Mouse (Mus musculus): ENCODE measurements around the gene Dync1i1.

The Dync1i1 gene

DNA sequence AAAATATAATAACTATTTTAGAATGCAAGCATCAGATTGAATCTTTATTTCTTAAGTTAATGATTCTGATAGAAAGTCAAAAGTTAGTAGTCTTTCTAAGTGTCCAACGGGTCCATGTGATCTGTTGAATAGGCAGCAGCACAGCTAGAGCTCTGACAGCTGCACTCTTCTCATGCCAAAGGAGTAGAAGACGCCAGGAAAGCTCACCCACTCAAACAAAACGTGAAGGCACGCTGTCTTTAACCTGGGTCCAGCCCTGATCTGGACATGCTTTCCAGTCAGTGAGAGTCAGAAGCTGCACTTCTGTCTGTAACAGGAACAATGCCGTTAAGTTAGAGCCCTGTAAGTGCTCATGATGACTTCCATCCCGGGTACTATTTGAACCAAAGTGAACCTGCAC lies 56.3 kb downstream of the Dync1i1 start:
- DNase-seq: no peak

DNA sequence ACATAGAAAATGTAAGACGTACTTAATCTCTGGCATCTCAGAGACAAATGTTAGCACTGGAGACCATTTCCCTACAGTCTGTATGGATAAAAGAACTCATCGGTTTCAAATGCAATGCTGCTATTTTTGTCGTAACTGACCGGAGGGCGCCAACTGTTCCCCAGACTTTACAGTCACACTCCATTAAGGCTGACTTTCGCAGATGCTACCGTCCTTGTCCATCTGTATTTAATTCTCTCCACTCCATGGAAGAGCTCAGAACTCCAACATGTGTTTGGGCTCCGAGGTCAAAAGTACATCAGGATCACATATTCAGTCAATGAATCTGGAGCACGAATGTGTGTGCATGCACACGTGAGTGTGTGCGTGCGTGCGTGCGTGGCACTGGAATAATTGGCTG lies 58.4 kb downstream of the Dync1i1 start:
- peak; percentile 7 for DNase-seq

DNA sequence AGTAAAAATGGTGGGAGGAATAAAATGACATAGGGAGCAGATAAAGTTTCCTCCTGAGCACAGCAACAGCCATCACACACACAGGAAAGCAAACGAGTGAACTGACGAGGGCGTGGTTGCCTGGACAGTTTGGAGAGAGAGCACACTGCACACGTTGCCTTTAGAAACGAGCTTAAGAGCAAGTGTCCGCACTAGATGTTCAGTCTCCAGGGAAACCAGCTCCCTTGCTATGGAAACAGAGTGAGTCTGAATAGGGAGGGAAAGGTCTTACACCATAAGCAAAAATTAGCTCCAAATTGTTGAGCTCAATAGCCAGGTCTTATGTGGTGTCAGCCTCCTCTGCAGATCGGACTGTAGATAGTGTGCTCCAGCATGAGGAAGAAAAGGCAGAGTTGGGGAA lies 65.2 kb downstream of the Dync1i1 start:
- DNase-seq: no peak

DNA sequence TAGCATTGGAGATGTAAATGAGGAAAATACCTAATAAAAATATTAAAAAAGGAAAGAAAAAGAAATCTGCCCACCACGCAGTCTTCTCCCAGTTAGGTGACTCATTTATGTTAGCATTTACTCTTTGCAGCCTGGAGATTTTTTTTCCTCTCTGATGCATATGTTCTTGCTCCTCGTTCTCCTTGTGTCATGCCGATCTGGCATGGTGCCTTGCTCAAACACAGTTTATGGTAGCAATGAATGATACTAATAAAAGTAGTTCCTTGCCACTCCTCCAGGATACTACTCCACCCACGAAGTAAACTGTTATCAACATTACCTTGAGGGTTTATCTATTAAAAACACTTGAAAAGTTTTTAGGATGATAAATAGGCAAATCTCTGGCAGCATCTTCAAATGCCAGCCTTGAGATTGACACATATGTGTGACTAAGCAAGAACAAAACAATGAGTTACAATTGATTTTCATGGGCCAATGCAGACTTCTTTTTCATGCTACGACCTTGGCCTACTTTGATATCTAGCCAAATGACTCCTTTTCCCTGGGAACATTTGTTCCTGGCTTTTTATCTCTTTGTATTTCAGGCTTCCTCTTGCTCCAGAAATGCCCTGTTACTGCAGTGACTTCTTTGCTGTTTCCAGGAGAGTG lies 68.8 kb downstream of the Dync1i1 start:
- DNase-seq: no peak

DNA sequence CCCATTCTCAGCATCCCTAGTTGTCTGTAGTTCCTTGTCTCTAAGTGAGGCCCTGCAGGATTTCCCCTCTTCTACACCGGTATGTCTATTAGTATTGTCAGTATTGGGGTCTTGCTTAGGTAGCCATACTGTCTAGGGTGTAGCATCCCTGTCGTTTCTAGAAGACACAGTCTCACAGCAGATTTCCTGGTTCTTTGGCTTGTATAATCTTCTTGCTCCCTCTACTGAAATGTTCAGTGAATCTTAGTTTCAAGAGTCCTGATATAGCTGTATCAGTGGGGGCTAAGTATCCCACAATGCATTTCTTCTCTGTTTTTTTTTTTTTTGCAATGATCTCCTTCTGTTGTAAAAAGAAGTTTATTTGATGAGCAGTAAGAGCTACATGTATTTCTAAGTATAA lies 69.9 kb downstream of the Dync1i1 start:
- no peak for DNase-seq

DNA sequence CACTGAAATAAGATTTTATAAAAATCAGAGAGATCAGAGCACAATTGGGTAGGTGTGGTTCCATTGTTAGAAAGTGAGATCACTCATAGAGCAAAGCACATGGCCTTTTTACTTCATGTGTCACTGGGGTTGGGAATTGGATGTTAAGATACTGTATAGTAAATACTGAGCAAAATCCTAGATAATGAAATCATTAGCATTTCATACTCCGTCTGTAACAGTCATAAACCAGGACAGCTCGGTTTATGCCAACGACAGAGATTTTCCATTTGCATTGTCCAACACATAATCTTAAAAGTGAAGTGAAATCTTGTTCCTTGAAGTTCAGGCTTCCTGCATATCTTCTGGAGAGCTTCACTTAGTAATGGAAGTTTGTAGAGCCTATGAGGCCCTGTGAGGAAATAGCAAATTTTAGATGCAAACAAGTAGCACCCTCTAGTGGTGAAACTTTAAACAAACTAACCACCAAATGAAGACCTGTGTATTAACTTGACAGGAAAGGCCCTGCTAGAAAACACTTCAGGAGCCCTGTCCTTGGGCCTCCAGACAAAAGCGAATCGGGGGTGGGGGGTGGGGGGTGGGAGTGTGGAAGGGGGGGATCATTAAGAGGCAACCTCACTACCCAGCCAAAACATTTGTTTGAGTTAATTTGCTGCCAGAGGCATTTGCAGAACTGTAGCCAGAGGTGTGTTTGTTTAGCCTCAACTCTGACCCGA lies 76.8 kb downstream of the Dync1i1 start:
- DNase-seq: peak; percentile 80

DNA sequence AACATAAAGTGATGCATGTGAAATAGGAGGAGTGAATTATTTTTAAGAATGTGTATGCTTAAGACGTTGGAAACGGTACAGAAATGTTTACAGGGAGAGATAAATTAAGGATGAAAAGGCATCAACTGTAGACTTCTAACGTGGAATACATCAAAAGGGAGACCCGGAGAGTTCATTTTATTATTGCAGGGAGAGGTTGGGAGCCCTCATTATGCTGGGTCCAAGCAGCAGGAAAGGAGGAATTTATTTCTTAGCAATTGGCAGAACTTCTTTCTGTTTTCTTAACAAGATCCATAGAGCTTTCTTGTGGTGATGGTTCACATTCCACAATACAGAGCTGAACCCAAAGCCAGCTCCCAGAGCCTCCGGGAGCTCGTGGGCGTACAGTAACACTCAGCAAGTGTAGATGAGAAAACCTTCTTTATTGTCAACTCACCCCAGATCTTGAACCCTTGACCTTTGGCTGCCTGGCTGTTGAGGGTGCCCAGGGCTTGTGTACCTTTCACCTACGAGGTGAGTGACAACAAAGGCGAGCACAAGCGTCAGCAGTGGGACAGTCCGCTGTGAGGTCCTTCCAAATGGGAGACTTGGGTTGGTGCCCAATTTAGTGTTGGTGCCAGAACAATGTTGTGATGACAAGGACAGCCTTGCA lies 77.5 kb downstream of the Dync1i1 start:
- no peak for DNase-seq

DNA sequence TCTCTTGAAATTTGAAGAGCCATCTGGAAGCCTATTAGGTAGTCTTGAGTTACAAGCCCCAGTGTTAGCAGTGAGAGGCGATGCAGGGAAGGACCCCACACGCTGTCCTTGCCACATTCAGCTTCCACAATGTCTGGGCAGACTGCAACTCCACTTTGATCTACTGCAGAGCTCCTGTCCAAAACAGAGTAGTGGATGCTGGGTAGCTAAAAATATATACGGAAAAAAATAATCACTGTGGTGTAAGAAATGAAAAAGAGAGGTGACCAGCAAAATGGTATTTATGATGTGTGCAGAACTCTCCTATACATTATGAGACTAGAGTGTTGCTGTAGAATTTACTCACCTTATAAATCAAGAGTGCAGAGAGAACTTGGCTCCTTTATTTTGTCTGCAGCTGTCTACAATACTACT lies 82.6 kb downstream of the Dync1i1 start:
- DNase-seq: peak; percentile 15

DNA sequence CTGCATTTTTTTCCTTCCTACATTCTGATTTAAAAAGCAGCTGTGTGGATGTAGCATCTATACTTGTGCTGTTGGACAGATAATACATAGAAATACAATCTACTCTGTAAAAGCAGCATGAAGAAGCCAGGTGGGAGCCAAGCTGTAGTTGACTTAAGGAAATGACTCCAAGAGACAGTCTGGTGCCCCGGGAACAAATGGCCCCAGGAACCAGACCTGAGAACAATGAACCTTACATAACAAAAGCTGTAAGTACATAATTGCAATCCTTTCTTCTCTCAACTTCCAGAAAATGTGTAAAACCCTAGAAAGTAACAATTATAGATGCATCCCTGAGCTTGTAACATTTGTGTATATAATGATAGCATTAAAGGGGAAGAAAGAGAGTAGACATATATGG lies 86.6 kb downstream of the Dync1i1 start:
- DNase-seq: no peak

DNA sequence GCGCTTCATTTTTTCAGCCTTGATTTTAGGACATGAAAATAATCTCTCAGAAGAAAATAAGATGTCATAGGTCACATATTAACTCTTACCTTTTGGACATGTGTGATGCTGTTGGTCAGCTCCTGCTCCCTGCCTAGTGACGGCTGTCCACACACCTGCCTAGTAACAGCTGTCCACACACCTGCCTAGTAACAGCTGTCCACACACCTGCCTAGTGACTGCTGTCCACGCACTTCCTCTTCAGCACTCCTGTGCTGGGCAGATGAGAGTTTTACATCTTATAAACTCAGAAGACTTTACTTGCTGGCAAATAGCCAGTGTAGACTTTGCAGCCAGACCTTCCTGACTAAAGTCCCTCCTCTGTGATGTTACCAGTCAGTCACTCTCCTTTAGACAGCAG lies 94.2 kb downstream of the Dync1i1 start:
- no peak for DNase-seq

DNA sequence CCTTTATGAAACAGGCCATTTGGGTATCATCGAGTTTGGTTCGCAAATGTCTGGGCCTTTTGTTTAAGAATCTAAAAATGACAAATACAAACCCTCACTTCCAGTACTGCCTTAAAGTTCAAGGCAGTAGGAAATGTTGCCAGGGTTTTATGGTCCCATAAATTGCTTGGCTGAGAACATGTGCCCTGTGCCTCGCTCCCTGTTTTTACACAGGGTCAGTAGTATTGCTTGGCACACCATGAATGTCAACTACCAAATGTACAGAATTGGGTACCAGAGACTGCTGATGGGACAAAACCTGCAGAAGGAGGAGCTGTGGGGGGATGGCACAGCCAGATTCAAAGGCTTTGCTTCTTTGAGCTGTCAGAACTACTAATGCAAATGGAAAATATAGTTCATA lies 100.0 kb downstream of the Dync1i1 start:
- DNase-seq: no peak

DNA sequence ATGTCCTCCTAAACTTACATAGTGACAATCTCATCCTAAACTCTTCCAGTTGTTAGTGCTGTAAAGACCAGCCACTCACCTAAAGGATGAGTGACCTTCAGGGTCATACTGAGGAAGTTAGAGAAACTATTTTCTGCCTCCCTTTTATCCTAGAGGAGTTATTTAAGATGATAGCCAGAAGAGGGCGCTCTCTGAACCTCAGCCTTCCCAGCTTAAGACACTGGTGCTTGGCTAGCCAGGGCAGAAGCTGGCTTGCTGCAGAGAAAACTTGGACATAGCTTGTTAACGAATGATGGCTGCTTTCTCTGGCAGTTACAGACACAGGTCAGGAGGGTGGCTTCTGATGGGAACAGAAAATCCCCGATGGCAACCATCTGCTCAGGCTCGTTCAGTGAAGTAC lies 101.6 kb downstream of the Dync1i1 start:
- DNase-seq: peak; percentile 46

DNA sequence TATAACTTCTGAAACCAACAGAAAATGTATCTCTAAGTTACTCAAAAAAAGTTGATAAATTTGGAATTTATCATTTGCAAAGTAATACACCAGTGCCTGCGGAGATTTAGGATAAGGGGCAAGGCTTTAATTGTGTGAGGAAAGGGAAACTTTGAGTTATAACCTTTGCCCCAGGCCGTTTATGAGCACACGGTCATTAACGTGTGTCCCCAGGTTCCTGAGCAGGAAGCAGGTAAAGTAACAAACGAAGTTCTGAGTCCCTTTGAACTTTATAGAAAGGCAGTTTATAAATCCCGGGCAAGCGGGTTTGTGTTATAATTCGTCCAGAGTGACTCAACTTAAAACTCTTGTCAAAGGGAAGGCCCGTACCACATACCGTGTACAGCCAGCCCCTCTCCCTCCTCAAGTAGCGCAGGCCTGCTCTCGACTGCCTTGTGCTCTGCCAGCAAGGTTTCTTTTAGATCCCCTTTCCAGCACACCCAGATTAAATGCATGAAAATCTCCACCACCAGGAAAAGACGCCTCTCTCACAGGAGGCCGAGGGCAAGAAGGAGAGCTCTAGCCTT lies 103.1 kb downstream of the Dync1i1 start:
- peak; percentile 25 for DNase-seq

DNA sequence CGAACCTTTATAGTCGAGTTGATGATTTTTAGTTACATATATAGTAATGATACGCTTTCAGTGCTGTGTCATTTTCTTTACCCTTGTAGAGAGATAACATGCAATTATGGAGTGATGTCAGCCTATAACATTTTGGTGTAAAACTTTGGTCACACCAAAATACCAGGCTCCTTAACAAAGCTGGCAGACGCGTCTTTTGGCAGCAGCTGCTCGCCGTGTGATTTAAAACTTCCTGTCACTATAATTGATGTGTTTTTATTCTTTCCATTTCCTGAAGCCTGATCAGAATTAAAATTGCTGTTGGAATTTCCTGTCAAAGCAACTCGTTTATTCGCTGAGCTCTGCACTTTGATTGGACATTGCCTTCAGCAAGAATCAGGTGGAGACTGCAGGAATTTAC lies 103.7 kb downstream of the Dync1i1 start:
- DNase-seq: no peak

DNA sequence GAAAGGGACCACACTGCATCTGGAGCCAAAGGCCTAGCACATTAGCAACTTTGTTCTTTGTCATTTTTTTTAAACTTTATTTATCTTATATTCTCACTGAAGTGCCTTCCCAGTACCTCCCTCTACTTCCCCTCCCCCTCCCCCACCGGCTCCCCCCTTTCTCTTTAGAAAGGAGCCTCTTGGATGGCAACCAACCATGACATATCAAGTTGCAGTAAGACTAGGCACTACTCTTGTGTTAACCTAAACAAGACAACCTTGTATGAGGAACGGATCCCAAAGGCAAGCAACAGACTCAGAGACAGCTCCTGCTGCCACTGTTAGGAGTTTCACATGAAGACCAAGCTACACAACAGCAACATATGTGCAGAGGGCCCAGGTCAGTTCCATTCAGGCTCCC lies 105.3 kb downstream of the Dync1i1 start:
- no peak for DNase-seq

DNA sequence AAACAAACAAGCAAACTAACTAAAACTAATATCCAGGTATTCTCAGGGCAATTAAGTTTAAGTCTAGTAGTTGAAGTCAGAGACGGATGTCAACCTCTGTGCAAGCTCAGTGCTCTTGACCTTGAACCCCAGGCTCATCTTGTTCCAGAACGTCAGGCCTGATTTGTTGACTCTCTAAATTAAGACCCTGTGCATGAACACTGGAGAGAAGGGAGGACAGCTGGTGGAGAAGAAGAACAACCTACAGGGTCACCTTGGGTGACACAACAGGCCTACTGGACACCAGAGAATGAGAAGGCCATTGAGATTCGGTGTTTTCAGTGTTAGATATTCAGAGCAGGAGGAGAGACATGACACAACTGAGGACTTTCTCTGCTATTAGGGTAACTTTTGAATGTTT lies 105.8 kb downstream of the Dync1i1 start:
- no peak for DNase-seq

DNA sequence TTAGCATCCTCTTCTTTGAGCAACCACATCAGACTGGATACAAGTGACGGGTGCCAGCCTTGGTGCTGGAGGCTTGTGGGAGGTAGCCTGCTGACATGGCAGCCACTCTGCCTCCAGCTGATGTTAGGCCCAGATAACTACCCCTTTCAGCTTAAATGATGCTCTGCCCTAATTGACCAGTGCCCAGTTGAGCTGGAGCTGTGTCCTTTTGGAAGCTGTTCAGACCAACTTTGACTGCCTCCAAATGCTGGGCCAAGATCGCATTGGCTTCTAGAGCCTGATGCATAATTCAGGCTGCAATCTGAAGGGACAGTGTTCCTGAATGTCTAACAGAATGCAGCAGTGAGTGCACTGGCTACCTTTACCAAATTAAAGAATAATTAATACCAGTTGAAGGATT lies 107.4 kb downstream of the Dync1i1 start:
- DNase-seq: no peak

DNA sequence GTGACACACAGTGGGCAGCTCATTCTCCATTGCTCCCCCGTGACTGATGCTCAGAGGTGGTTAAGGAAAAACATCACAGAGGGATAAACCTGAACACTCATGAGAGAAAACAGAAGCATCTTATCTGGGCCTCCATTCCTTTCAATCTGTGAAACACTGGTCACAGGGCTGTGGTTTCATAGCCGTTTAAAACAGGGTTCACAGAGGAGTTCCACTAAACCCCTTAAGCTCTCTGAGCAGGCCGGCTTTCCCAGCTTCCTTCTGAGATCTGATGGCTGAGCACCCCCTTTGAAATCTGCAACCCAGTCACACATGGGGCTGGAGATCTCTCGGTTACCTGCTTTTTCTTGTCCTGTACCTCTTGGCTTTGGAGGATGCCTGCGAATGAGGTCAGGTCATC lies 117.0 kb downstream of the Dync1i1 start:
- no peak for DNase-seq

DNA sequence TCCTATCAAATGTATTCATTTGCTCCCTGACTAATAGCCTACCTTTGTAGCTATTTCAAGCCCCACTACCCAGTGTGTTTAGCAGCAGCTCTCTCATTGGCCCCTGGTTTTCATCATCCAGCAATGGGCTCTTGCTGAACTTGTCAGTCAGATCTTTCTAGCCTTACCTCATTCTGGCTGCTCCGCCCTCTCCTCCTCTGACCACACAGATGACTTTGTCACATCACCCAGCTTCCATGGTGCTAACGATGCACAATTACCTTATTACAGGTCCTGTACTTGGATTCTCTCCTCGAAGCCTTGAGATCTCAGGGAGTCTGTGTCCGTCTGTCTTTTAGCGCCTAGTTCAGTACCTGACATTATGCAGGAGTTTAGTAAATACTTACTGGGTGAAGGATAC lies 120.7 kb downstream of the Dync1i1 start:
- DNase-seq: no peak

DNA sequence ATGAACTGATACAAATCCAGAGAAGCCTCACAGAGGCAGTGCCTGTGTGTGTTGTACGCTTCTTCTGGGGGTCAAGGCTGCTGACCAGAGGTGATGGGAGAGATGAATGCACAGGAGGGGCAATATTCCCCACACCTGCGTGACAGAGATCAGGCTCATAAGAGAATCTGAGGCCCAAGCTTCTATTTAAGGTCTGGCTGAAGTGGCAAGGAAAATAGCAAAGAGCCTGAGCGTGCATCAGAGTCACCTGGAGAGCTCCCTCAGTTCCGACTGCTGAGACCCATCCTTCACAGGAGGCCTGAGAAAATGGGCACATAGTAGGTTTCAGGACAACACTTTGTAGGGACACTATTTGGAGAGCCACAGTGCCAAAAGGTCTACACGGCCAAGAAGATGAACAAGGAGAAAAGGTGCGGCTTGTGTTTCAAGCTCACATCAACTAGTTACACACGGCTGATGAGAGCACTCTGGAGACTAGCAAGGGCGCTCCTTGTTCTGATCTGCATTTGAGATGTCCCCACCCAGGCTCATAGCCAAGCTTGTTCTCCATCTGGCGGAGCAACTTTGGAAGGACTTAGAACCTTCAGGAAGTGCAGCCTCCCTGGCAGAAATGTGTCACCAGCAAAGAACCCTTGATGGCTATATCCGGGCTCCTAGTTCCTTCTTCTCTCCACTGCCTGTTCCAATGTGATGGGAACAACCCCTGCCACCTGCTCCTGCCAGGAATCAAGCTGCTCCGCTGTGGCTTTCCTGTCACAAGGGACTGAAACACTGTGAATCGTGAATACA lies 128.8 kb downstream of the Dync1i1 start:
- DNase-seq: no peak

DNA sequence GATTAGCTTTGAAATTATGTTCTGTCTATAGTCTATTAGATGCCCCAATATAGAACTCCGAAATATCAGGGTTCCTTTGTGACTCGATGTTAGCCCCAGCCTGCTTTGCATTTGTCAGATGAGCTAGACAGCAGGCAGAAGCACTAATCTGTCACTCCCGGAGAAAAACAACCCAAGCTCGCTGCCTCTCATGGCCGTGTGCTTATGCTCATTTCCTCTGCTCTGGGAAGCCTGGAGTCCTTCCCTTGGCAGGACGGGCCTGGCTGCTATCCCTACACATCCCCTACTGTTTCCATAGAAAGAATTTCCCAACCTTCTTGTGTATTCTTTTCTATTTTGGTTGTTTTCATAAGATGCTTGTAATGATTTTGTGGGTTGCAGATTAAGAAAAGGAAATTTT lies 130.1 kb downstream of the Dync1i1 start:
- DNase-seq: no peak

DNA sequence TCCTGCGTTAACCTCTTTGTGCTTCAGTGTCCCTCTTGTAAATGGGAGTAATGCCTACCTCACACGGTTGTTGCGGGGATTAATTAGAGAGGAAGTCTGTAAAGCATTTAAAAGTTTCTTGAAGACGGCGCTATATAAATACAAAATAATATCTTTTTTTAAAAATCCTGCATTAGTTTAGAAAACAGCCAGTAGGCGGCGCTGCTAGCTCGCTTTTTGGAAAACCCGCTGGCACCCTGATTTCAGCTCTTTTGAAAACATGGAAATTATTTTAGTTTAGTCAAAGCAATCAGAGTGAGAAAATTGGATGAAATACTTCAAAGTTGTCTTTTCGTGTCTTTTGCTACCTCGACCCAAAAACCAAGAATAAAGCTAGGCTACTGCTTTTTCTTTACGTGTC lies 132.9 kb downstream of the Dync1i1 start:
- DNase-seq: peak; percentile 81

DNA sequence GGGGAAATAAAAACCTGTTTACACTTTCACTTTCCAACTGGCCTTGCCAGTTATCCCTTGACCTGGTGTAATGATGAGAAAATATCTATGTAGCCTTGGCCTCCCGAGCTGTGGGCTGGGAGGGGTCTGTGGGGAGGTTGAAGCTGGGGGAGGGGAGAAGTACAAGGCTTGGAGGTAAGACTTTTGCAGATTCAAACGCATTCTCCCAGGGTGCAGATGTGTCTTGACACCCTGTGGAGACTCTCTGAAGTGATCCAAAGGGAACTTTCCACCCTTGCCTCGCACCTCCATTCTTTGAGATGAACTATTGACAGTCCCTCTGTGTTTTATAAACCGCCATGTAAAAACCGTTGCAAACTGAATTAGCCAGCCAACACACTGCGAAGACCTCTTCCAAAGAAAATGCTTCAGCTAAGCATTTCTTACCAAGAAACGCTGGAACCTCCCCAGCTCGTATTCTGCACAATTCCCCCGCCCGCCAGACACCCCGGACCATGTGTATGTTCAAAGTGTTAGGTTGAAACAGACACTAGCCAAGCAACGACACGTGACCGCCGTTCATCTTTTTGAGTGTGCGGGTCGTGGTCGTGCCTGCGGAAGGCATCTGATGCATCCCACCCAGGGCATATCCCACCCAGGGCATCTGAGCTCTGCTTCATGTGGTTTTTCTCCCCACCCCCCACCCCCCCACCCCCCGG lies 133.6 kb downstream of the Dync1i1 start:
- peak; percentile 40 for DNase-seq
